Mouse (Mus musculus): ENCODE measurements at regions not wholly inside any gene's neighbourhood (a gene's known extent, or its start where the extent isn't known, plus 50 kb on each side); places are given as distances from the start of the nearest gene placed in this dataset.

- no peak for DNase-seq (ENCODE audit: low read depth)
Observed at GRCm38 (mm10) chr3:83694505-83694904, 71.6 kb upstream of the Sfrp2 start.

- no peak for DNase-seq (ENCODE audit: low read depth)
Observed at GRCm38 (mm10) chr3:83699751-83700150, 66.4 kb upstream of the Sfrp2 start.

GRCm38 (mm10) chr3:83701075-83701474 is 65.0 kb upstream of the Sfrp2 start:
- peak; percentile 24 for DNase-seq (ENCODE audit: low read depth)

DNA sequence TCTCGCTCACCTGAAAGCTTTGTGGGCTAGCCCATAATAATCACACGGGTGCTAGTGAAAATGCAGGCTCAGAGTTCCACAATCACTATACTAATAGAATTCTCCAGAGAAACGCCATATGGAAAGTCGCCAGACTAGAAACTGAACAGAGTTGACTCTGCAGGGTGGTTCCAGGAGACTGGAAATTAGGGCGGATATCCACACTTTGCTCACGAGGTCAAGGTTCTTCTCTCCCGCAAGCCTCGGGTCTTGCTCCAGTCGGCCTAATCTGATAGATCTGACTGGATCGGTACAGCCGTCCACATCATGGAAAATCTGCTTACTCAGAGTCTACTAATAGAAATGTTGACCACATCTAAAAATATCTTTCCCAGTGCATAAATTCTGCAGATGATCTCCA is 61.6 kb upstream of the Sfrp2 start:
- DNase-seq (ENCODE audit: low read depth), result no peak

- DNase-seq (ENCODE audit: low read depth), result no peak
Observed at GRCm38 (mm10) chr3:83705253-83705652, 60.9 kb upstream of the Sfrp2 start.

GRCm38 (mm10) chr3:83706531-83707243 is 59.4 kb upstream of the Sfrp2 start:
- DNase-seq (ENCODE audit: low read depth), result peak; percentile 51

DNA sequence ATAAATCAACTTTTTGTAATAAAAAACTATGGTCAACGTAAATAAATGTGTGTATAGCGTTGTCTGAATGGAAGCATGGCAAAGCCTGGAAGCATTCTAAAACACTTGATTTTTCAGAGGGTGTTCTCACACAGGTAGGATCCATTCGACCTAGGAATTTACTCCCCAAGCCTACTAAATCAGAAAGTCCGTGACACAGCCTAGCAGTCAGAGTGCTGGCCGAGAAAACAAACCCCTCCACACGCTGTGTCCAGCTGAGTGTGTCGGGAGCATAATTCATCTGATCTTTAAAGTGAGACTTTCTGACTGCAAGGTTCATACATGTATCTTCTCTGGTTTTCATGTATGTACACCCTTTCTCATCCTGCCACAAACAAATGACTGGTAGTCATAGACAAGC is 58.8 kb upstream of the Sfrp2 start:
- no peak for DNase-seq (ENCODE audit: low read depth)

DNA sequence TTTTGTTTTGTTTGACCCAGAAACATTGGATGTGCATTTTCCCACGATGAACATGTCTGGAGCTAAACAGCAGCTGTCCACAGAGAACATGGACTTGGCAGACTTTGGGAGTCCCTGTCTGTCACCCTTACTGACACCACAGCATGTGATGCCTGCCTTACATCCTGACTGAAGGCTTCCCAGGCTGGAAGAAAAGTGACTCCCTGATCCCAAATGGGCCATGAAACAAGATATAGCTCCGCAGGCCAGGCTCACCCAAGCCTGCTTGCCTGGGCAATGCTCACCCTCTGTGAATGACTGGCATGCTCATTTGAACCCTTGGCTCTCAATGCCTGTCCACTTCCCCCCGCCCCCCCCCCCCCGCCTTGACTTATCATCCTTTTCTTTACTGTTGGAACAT is 57.1 kb upstream of the Sfrp2 start:
- DNase-seq (ENCODE audit: low read depth), result no peak

GRCm38 (mm10) chr3:83709531-83709930 is 56.6 kb upstream of the Sfrp2 start:
- DNase-seq (ENCODE audit: low read depth), result no peak

DNA sequence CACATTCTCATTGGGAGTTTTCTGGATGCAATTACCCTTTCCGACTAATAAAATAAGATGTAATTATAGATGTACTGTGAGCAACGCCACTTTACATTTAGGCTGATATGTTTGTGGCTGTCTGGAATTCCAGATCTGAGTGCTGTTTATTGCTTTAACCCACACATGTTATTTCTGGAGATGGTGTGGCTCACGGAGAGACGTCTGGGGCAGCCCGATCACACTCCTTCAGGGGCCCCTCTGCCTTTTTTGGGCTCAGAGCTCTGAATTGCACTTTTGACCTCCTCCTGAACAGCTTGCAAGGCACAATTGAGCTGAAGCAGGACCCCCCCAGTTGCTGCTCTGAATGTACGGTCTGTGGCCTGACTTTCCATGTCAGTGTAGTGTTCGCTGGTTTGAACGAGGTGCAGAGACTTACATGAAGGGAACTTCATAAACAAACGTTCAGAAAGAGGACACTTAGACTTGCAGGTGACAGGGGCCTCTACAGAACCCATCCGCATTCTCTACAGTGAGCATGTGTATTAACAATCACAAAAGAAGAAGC is 55.1 kb upstream of the Sfrp2 start:
- no peak for DNase-seq (ENCODE audit: low read depth)

GRCm38 (mm10) chr3:83712355-83712754 is 53.8 kb upstream of the Sfrp2 start:
- no peak for DNase-seq (ENCODE audit: low read depth)

GRCm38 (mm10) chr3:83714572-83714971 is 51.5 kb upstream of the Sfrp2 start:
- DNase-seq (ENCODE audit: low read depth), result peak; percentile 28

Measured in c-Kit-positive CD71-negative TER-119-negative erythroid progenitor cells, embryonic 14.5 days (primary cell).